Mouse (Mus musculus): ENCODE data around the gene Myo10. TPM values are rescaled to one million over a fixed set of nuclear protein-coding genes. Genes with fewer than 3 reads are reported as not detected.

Myo10 gene
- 10 to 100 TPM; 71.0 to 72.9 TPM for total RNA-seq (2021)
- long read RNA-seq, experiment 1, partial matches to known transcripts: 21 of 25 reads
- long read RNA-seq, experiment 1, other reads (novel, unspliced or antisense): 4 of 25 reads
- long read RNA-seq, experiment 2, partial matches to known transcripts: 26 of 38 reads
- long read RNA-seq, experiment 2, other reads (novel, unspliced or antisense): 12 of 38 reads

GRCm38 (mm10) chr15:25622200-25622866 is at the start of gene Myo10:
TSS of gene Myo10 (plus strand) at chr15:25622525.
- DNase-seq (ENCODE audit: low spot score in 2 of 2): peak; percentile 98 to 99

- DNase-seq (ENCODE audit: low spot score in 2 of 2): no peak
Observed at GRCm38 (mm10) chr15:25573113-25573512, 49.2 kb upstream of the Myo10 start.

DNA sequence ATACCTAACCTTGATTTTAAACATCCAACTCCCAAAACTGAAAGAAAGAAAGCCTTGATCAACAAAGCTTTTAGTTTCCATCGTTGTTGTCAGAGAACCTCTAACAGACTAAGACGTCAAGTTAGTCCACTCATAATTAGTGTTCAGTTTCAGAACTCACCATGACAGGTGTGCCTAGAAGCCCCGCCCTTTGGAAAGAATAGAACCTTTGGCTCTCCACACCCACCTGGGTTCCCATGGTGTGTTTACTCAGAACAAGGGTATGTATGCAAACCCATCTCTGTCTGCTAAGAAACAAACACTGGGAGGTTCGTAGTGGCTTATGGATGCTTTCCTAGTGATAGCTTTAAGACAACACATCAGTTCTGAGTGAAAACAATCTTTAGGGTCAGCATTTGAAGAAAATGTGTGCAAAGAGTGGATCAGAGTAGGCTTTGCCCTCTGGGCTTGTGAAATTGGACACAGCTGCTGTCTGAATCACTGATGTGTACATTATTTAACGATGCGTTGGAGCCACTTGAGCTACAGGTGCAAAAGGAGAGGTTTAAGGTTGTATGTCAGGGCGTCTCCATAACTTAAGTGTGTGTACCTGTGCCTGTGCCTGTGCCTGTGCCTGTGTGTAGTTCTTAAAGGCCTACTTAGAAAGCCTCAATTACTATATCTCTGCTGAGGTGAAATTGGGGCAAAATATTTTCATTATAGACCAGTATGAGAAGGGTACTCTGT is 48.3 kb upstream of the Myo10 start:
- no peak for DNase-seq (ENCODE audit: low spot score in 2 of 2)

DNA sequence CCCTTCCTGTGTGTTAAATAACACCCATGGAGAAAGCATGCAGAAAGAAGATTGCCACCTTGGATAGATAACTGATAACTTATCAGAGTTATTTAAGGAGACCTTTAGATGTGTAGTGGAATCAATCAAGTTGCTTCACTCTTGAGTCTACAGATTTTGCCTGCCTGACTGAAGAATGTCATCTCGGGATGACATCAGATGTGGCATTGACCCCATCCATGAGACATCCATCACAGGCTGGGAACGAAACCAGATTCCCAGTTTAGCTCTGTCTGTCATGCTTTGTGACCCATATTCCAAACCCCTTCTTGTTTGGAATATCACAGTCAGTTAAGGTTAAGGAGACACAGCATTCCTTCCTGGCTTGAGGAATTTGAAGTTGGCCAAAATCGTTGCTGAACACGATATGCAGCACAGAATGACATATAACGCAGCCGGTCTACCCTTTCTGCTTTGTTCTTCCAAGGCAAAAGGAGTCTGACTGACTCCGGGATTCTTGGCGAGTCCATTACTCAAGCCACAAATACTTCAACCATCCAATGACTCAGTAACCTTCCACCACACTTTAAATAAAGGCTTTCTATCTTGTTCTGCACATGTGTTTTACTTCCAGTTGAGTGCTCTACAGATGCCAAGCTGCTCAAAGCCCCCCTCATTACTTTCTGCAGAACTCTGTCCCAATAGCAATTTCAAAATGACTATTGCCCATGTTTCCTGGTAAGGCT is 44.8 kb upstream of the Myo10 start:
- no peak for DNase-seq (ENCODE audit: low spot score in 2 of 2)

DNA sequence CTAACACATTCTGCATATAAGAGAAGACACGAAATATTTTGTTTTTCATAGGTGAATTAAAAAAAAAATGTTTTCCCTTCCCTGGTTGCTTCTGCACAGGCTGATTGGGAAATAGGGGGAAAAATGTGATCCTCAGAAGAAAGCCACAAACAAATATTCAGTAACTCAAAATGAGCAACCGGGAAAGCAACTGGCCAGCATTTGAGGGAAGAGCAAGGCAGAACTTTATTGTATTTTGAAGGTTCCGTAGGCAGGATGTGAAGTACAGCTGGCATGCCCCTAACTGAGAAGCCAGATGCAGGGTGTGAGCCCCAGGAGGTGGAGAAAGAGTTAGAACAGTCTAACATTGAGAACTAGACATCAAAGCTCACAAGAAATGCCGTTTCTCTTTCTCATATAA is 44.0 kb upstream of the Myo10 start:
- no peak for DNase-seq (ENCODE audit: low spot score in 2 of 2)

GRCm38 (mm10) chr15:25580731-25581130 is 41.6 kb upstream of the Myo10 start:
- DNase-seq (ENCODE audit: low spot score in 2 of 2): no peak

- DNase-seq (ENCODE audit: low spot score in 2 of 2): no peak
Observed at GRCm38 (mm10) chr15:25582055-25582454, 40.3 kb upstream of the Myo10 start.

DNA sequence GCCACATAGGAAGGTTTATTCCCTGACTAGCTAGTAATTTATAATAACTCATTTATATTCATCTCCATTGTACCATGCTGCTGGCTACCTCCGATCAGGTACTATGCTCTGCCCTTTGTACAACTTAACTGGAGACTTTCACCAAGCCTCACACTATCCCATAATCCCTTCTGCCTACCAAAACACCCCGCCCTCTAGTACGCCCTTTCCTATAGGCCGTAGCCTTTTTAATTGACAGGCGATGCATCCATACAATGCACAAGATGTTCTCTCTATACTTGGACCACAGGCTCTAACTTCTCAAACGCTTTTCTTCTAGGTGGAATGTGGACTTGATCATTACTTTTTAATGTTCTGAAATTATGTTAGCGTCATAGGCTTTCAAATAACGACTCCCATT is 39.0 kb upstream of the Myo10 start:
- no peak for DNase-seq (ENCODE audit: low spot score in 2 of 2)

GRCm38 (mm10) chr15:25586828-25587227 is 35.5 kb upstream of the Myo10 start:
- no peak for DNase-seq (ENCODE audit: low spot score in 2 of 2)

DNA sequence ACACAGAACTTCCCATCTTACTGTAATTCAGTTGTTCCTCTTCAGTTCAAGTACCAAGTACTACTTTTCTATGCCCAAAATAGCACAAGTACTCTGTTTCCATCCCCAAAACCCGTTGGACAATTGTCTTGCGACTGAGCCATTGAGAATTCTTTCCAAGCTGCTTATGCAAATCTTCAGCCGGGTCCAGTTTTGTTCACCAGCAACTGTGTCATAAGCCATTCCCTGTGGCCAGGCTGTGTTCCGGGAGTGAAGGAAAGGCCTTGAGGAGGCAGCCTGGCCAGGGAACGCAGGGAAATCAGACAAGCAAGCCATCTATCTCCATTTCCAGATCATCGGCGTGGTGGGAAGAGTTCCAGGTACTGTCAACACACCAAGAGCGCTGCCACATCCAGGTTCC is 34.4 kb upstream of the Myo10 start:
- no peak for DNase-seq (ENCODE audit: low spot score in 2 of 2)

- no peak for DNase-seq (ENCODE audit: low spot score in 2 of 2)
Observed at GRCm38 (mm10) chr15:25589318-25589902, 32.9 kb upstream of the Myo10 start.

DNA sequence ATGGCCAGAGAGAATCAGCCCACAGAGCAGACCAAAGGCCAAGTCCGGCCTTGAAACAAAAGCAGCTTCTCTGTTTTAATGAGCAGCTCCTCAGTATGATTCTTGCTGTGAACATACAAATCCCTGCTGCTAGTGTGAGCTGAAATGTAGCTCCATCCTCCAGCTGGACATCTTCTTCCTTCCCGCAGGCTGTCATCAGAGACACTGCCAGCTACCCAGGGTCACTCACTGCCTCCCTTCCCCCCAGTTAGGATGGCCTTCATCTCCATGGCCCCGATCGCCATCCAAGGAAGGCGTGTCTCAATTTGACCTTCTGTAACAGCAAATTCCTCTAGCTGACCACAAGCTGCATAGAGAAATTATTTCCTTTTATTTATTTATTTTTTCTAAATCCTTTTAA is 32.4 kb upstream of the Myo10 start:
- no peak for DNase-seq (ENCODE audit: low spot score in 2 of 2)

GRCm38 (mm10) chr15:25590891-25591290 is 31.4 kb upstream of the Myo10 start:
- DNase-seq (ENCODE audit: low spot score in 2 of 2): no peak

- DNase-seq (ENCODE audit: low spot score in 2 of 2): no peak
Observed at GRCm38 (mm10) chr15:25591964-25592363, 30.4 kb upstream of the Myo10 start.

DNA sequence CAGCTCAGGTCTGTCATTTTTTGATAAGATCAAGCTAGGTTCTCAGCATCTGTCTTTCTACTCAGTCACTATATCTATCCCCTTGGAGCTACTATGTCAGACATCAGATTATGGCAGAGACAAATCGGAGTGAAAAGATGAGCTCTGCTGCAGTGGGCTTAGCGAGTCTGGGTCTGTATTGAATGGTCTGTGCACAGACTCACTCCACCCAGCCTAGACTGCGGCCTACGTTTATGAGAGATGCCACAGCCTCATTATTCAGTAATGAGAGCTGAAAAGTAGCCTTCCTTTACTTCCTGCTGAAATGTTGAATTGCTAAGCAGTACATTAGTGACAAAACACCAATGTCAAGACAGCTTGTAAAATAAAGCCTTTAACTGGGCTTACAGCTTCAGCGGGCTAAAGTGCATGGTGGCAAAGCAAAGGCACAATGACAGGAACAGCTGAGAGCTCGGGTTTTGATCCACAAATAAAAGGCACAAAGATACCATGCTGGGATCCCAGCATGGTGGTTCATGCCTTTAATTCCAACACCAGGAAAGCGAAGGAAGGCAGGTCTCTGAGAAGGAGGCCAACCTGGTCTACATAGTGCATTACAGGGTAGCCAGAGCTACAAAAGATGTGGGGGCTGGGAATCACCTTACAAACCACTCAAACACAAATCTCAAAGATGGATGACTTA is 28.7 kb upstream of the Myo10 start:
- no peak for DNase-seq (ENCODE audit: low spot score in 2 of 2)

DNA sequence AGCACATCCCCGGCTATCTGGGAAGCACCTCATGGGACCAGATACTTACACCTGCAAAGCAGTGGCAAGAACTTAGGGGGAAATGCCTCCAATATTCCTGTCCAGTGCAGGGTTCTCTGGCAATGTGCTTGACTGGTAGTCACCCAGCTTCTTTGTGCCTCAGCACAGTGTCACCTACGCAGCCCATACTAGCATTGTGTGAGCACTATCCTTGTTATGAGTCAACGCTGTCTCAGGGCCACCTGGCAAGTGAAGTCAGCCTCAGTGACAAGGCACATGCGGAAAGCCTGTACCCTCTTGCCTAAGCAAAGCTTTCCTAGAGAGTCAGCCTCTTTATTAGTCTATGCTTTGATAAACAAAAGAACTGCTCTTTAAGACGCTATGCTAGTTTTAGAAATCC is 24.0 kb upstream of the Myo10 start:
- DNase-seq (ENCODE audit: low spot score in 2 of 2): no peak

- DNase-seq (ENCODE audit: low spot score in 2 of 2): no peak
Observed at GRCm38 (mm10) chr15:25602306-25602705, 20.0 kb upstream of the Myo10 start.

DNA sequence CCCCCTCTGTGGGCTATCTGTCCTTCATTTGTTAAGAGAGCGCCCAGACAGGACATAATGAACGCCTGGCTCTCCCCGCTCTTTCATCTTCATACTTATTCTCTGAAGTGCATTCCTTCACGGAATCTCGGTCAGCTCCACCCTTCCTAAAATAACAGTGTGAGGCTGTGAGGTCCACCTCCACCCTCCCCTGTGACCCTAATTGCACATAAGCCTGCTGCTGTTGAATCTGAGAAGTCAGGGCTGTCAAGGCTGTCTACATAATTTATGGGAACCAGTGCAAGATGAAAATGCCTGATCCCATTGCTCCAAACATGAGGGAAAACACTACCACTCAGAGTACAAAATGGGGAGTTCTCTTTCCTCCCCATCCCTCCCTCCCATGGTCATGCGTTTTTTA is 19.0 kb upstream of the Myo10 start:
- DNase-seq (ENCODE audit: low spot score in 2 of 2): no peak

DNA sequence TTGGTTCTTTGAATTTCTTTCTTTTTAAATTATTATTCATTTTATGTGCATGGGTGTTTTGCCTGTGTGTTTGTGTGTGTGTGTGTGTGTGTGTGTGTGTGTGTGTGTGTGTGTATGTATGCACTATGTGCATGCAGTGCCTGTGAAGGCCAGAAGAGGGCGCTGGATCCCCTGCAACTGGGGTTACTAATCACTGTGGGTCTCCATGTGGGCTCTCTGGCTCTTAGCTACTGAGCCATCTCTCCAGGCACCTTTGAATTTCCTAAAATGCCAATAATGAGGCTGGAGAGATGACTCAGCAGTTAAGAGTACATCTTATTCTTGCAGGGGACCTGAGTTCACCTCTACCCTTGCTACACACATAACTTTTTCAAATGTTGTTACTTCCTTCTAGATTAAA is 18.1 kb upstream of the Myo10 start:
- DNase-seq (ENCODE audit: low spot score in 2 of 2): no peak

DNA sequence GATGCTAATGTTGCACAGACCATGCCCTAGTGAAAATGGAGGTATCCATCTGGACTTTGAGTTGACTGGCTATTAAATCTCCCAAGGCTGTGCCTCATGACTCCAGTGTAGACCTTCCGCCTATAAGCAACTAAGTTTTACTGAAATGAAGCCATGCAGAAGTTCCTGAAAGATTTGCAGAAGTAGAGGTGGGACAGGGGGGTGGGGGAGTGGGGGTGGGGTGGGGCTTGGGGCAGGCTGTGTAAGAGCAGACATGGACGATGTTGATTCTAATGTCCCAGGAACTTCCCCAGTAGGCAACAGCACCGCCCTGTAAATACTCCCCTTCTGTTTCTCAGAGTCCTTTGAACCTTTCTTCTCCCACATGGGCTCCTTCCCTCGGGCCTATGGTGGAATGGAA is 16.9 kb upstream of the Myo10 start:
- no peak for DNase-seq (ENCODE audit: low spot score in 2 of 2)

DNA sequence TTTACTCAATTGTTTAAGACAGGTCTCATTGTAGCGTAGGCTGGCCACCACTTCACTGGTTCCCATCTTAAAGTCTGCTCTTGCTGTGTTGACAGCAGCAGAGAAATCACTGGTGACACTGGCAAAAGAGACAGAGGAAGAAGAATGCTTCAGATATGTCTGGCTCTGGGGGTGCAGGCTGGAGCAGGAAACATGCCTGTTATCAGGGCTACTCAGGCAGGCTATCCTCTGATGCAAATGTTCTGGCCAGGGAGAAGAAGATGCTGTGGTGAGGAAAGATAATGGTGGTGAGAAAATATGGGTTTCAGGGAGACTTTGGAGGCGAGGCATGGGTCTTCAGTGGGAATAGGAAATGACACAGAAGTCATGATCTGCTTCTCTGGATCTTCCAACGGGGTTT is 13.6 kb upstream of the Myo10 start:
- DNase-seq (ENCODE audit: low spot score in 2 of 2): no peak

Measured in gastrocnemius, postnatal 4 days (tissue).